Mouse (Mus musculus) liver, postnatal 0 days (tissue): ENCODE results near the gene Pou5f1.

Experiments
- CTCF ChIP-seq: sonication (generic); IDR thresholded peaks from 2 replicates; pipeline ENCODE4 v1.5.1; 2016; ENCODE audit warnings: antibody characterized with exemption, low read depth
- EP300 ChIP-seq: IDR thresholded peaks from 2 replicates; pipeline ENCODE4 v1.6.1; 2016; ENCODE audit warnings: antibody characterized with exemption, low read depth, mild to moderate bottlenecking

DNA sequence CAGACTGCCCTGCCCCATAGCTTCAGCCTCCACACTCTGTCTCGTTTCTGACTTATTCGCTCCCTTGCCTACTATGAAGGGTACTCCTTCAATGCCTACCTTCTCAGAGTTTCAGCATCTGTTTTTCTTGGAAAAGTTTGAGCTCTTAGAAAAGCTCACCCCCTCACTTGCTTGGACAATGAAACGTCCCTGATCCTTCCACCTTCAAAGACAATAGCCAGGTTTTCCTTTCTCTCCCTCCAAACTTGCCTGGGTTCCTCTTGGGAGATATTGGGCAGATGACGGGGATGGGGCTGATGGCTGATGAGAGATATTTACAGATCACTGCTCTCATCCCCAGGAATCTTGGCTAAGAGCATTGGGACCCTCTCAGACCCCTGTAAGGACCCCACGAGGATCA, 48.5 kb downstream of the Pou5f1 start:
- no peak for TF ChIP-seq CTCF
- TF ChIP-seq EP300: no peak
